Mouse (Mus musculus) spleen, adult 2 months (tissue): ENCODE data around the gene Inpp5a.

Source experiments
- CTCF ChIP-seq: fragments of 200-500 bp; IDR thresholded peaks from 2 replicates; pipeline ENCODE4 v1.5.1; 2011; ENCODE audit warnings: mild to moderate bottlenecking, inconsistent platforms; ENCODE audit not compliant: insufficient read depth, insufficient read length, insufficient replicate concordance; ENCODE audit errors: extremely low read depth
- POLR2A ChIP-seq: fragments of 200-500 bp; IDR thresholded peaks from 2 replicates; pipeline ENCODE4 v1.6.1; 2011; ENCODE audit warnings: low read depth, low read length, inconsistent platforms

DNA sequence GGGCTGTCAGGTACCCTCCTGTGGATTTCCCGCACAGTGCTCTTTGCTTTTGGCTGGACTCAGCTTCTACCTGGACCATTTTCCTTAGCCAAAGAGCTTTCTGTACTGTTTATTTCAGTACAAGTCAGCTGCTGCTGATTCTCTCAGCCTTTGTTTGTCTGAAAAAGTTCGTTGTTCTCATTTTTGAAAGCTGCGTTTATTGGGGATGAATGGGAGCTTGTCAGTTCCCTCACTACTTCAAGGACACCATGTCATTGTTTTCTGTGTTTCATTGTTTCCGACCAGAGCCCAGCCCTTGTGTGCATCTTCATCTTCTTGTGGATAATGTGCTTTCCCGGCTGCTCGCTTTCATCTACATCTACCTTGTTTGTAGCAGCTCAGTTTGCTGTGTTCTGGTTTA is 90.7 kb downstream of the Inpp5a start:
- TF ChIP-seq POLR2A (no peak), CTCF (no peak)
